Mouse (Mus musculus) testis, postnatal 10 days (tissue): ENCODE data around the gene Hadh.

Experiments
- DNase-seq: peaks from one replicate; pipeline ENCODE4 v3.0.0; 2021; ENCODE audit warnings: low spot score

Hadh gene

DNA sequence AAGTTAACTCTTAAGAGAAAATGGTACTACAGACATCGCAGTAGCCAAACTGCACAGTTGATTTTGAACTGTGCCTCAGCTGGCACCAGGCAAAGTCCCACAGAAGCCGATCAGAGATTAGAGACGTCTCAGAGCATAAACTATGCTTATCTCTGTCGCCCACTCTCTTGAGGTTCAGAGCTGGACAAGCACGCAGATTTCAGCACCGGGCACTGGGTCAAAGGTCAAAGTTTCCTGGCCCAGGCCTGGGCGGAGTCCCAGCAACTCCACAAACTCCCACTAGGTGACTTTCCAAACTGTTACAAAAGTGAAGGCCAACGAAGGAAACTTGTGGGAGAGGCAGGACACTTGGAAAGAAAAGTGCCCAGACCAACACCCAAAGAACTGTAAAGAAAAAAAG lies 744 bp downstream of the Hadh start:
- peak; percentile 79 for DNase-seq

DNA sequence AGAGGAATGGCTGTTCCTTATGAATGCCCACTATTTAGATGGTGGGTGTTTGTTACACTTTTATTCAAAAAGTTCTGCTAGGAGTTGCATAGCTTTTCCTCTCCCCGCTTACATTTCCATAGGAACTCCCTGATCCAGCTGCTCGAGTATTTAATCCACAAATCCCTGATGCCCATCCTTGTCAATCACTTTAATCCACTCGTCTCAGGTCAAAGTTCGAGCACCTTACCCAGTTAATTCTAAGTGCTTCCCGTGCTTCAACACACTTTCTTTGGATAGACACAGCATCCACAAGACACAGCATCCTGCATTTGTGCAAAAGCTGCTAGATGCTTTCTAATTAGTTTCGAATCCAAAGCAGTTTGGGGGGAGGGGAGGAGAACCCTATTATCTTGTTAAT lies 1.5 kb downstream of the Hadh start:
- DNase-seq, result no peak

DNA sequence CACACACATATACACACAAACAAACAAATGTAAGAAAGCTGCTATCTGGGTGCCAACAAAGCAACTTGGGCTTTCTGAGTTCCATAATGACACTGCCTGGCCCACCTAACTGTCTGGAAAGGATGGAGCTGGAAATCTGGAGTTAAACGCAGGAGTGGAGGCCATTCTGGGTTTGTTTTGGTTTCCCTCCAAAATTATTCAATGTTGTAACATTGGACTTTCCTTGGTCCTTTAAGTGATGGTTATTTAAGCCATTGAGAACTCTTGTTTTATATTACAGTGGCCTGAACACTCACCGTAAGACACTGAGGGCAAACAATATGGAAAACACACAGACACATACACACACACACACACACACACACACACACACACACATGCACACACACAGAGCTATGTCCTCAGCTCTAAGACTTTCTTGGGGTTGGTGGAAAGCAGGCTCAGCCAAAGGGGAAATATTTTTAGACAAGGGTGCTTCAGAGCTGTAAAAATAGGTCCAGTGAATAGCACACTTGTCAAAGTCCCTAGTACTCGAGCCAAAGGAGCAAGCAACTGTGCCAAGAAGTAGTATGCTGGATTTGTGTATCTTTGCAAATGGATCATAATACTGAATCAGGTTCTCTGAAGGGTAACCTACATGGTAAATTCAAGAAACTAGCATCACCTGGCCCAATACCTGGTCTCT lies 5.4 kb downstream of the Hadh start:
- no peak for DNase-seq

DNA sequence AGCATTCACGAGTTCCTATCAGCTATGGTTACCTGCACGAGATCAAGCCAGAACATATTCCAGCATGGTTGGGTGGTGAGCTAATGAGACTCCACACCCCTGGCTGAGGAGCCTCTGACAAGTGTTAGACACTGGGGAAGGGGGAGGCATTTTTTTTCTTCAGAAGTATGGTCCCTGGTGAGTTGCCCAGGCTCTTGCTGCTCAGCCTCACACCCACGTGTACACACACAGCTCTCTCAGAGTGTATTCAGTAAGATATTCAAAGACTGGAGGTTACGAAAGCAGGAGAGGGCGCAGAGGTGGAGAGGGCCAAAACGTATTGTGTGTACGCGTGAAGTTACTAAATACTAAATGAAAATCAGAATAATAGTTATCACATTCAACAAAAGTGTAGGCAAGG lies 6.4 kb downstream of the Hadh start:
- no peak for DNase-seq

DNA sequence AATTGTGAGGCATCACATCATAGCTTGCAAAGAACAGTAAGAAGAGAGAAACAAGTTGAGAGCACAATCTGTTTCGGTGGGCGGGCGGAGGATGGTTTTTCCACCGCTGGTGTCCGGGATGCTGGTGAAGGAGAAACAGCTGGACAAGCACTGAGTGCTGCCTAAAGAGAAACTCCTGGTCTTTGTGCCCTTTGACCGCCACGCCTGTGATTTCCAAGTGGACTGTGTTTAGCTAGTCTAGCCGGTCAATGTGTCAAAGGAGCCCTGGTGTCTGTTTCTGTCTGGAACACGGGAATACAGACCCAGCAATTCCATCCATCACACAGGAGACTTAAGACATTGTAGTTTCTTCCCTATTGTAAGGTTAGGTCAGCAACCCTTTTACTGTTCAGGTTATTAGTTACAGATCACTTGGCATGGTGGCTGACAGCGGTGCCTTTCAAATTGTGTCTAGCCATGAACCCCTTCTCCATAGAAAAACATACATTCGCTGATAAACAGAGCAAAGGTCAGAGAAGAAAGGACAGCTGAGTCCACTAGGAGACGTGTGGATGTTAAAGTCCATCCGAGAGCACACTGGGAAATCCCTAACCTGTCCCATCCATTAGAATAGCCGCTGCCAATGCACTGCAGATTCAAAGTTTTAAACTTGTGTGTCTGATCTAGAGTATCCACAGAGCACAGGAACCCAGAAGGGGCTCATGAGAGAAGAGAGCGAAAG lies 8.0 kb downstream of the Hadh start:
- DNase-seq, result no peak

DNA sequence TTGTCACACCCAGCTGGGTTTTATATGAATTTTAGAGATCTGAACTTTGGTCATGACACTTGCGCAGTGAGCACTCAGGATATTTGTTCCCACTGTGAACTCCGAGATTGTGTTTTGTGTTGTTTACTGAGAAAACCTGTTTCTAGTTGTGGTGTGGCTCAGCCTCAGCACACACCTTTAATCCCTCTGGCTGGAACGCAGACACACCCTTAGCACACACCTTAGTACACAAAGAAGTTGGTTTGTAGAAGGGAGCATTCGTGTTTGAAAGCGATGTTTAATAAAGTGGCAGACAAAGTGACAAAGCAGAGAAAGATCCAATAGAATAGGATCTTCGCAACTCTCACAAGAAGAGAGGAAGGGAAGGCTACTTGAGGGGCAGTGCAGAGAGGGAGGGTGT lies 11.5 kb downstream of the Hadh start:
- no peak for DNase-seq

DNA sequence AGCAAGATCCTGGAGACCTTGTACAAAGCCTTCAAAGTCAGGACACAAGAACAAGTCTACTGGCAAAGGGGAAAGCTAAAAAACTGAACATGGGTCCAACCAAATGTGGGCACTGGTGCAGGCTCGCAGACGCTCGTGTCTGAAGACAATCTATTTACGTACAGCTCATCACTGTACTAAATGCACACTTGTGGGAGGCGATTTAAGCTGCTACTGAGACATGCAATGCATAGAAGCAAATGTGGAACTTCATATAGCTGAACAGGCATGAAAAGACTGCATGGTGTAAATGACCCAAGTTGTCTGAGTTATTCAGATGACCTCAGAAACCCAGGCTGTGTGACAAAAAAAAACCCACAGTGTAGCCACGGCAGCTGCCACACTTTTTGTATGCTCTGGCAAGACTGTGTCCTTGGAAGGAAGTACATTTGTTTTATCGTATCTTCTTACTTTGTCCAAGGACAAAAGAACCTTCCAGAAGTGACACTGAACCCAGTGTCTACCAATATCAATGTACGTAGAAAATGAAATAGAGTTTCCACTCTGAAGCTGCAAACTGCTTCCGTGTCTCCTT lies 12.4 kb downstream of the Hadh start:
- DNase-seq, result no peak

DNA sequence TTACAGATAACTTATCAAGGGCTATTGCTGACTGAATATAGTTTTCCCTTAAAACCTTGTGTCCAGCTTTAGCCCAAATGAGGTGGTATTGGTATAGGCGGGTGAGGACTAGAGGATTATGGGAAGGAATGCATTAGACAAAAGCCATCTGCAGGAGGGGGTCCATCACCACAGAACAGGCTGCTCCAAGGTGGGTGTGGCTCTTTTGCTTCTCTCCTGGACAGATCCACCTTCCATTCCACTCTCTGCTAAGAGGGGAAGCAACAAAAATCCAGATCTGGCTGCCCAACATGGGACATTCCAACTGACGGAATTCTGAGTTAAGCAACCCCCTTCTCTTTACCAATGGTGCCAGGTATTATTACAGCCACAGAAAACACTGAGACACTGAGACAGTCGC lies 13.0 kb downstream of the Hadh start:
- no peak for DNase-seq

DNA sequence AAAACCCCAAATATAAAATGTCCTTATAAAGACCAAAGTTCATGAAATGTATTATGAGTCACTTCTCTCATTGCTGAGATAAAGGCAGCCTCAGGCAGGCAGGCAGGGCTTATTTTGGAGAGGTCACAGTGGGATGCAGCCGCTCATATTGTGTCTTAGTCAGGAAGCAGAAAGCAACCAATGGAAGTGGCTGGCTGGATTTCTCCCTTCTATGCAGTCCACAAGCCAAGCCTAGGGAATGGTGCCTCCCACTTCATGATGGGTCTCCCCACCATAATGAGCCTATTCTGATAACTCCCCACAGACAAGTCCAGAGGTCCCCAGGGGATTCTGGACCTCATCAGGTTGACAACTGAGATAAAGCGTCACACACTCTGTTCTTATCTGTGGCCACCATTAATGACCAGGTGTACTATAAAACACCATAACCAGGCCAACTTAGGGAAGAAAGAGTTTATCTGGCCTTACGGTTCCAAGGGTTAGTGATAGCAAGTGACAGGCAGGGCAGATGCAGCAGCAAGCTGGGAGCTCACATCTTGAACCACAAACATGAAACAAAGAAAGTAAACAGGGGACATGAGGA lies 16.4 kb downstream of the Hadh start:
- no peak for DNase-seq

DNA sequence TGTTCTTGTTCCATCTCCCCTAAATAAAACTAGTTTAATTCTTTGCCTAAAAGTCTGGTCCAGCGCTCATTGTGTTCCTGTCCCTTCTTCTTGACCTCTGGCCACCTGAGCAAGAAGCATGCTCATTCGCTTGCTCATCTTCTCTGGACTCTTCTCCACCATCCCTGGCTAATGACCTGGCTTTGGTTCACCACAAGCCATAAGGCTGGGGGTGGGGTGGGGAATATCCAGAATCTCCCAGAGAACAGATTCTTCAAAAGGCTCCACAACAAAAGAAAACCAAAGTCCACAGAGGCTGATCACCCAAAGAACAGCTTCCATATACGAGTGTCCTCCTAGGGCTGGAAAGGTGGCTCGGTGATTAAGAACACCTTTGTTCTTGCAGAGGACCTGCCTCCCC lies 16.9 kb downstream of the Hadh start:
- DNase-seq, result no peak

DNA sequence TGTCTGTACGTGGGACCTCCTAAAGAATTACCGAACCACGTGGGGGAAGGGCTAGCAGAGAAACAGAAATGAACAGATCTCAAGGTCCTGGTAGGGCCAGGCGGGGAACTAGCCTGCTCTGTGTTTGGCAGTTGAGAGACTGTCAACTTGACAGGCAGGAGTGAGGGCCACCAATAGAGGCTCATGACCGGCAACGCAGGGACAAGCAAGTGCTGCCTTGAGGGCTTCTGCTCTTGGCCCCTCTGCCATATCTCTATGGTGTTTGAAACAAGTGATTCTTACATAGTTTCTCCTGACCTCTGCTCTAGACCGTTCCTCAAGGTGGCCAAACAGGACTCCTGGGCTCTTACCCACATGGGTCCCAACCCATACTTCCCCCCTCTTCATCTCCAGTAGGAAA lies 20.3 kb downstream of the Hadh start:
- no peak for DNase-seq

DNA sequence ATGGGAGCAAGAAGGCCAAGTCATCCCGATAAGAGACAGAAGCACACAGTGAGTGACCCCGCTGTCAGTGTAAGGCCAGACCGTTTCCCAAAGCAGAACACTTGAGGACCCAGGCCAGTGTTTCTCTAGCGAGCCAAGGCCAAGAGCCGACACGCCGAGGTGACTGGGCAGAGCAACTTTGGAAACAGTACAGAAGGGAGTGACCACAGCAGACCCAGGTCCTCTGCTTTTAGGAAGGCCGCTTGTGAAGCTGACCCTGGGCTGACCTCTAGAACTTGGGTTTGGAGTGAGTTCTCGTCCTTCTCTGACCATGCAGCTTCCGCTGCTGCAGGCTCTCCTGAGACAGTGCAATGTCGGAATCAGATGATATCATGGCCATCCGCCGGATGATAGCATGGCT lies 20.9 kb downstream of the Hadh start:
- no peak for DNase-seq

DNA sequence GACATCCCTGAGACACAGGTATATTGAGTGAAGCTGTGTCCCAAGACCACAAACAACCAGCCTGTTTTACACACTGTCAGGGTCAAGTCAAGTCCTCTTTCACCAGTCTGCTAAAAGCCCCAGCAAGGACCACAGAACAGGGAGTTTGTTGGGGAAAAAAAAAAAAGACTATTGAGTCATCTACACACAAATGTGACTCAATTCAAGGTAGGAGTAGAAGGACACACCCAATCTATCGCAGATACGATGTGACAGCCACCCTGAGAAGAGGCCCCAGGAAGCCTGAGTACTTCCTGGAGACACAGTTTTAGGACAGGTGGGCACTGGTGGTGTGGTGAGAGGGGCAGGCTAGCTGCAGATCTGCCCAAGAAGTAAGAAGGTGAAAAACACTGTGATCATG lies 21.6 kb downstream of the Hadh start:
- no peak for DNase-seq

DNA sequence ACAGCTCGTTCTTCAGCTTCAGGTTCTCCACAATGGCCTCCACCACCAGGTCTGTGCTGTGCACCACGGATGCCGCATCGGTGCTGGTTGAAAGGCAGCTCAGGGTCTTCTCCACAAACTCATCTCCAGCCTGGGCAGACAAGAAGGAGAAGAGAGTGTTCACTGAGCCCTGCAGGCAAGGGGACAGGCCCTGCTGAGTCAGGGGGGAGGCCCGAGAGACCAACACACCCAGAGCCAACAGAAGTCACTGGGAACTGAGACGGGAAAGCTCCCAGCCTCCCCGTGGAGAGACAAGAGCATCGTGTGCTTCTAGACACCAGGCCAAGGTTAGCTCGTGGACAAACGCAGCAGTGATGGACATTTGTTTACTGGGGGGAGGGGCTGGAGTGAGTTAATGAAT lies 23.5 kb downstream of the Hadh start:
- DNase-seq, result no peak

DNA sequence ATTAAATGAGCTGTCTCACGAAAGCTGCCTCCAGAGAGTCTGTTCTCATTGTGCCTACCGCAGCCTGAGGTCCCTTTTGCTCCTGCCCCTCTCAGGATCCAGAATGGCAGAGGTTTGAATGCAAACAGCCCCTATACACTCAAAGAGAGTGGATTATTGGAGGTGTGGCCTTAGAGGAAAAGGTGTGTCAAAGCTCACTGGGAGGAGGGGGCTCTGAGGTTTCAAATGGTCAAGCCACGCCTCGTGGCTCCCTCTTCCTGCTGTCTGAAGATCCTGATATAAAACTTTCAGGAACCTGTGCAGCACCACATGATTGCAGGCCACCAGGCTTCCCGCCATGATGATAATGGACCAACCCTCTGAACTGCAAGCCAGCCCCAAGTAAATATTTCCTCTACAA lies 24.1 kb downstream of the Hadh start:
- no peak for DNase-seq

DNA sequence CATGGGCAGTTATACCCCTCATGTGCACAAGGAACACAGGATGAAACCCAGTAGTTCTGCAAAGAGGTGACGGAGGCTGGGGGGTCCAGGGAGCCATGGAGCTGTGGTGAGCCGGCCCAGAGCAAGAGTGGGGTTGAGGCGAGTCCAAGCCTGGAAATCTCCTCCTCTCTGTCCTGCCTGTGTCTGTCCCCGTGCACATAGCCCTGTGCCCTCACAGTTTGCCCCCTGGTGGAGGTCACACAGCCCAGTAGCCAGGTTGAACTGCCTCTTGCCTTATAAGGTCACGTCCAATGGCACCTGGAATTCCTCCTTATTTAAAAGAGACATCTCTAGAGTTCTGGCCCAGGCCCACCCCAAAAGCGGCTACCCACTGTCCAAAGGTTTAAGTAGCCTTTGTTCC lies 24.5 kb downstream of the Hadh start:
- DNase-seq, result no peak

DNA sequence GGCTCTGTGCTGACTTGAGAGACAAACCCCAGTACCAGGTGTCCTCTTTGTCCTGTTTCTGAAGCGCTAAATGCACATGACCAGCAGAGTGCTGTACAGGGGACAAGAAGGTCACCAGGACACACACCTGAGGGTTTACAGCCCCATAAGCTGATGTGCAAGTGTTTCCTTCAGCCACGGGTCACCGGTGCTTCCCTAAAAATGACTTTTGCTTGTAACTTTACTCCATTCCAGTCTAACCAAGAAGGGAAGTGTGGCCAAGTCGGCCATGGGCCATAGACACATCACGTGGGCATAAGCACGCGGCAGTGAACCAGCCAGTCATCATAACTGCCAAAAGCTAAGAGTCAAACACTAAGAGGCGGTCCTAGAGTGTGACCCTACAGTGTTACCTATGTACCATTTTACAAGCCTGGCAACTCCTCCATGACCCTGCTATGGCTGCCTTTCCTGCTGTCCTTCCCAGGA lies 25.3 kb downstream of the Hadh start:
- no peak for DNase-seq

DNA sequence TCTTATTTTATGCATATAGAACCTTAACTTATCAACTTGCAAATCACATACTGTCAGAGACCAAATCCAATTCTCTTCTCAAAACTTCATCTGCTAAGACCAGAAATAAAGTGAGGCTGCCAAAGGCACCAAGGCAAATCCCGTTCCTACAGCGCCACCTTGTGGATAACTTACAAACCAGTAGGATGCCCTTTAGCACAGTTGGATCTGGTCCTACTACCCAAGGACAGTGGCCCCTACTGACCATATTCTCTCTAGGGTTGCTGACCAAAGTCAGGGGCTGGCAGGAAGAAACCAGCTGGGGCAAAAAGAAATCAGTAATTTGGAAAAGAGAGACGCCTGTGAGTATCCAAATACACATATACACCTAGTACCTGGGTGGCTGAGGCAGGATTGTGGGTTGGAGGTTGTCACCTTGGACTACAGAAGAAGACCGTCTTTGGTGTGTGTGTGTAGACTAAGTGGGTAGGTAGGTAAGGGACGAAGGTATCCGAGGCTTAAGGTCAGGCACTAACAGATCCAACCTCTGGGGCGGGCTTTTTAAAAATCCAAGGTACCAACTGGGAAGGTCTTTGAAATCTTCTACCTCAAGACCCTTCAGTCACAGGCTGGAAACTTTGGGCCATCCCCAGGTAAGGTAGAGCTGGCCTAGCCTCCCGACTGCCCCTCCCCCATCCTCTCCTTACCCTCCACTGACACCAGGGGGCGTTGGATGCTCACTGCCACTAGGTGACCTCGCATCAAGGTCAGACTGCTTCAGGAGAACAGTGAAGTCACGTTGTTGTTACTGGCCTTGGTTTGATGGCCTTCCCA lies 25.9 kb downstream of the Hadh start:
- DNase-seq, result peak; percentile 86

DNA sequence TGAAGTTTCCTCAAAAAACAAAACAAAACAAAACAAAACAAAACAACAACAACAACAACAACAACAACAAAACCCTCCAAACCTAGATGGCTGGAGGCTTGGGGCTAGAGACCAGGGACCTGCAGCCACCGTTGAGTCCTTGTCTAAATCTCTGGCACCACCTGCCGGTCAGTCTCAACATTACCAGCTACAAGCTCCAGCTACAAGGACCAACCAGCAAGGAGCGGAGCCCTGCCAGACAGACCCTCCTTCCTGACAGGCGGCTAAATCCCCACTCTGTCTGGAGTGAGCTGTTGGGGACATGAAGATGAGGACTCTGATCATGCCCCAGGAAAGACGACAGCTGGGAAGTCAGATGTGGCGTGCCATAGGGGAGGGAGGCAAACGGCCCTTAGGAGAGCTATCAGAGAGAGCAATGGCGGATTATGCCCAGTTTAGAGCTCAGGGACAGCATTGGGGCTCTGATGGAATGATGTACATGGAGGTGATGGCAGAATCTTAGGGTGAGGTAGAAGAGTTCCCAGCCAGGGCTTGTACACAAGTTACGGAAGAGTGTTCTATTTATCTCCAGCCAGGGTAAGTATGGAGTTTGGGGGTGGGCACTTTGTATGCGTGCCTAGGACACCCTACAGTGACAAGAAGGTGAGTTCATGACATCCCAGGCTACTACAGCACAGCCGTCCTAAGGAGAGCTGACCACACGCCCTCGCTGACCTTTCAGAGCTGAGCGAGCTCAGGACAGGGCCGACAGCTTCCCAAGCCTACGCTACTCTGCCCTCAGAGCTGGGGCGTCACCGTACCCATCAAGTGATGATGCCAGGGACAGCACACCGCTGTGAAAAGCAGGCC lies 33.9 kb downstream of the Hadh start:
- peak; percentile 91 for DNase-seq

DNA sequence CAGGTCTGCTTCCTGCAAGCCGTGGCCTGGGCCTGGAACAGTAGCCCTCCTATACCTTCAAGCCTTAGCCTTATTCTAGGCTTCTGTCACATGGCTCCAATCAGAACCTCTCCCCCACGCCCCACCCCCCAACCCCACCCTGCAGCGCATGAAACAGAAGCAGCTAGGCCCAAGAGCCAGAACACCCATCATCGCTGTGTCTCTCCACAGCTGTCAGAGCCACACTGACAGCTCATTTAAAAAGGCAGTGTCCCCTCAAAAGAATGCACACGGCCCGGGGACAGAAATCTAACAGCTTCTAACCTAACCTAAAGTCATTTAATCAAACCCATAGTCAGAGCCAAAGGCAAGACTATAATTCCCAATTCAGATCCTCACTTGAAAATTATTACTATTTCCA lies 34.8 kb downstream of the Hadh start:
- DNase-seq, result no peak

DNA sequence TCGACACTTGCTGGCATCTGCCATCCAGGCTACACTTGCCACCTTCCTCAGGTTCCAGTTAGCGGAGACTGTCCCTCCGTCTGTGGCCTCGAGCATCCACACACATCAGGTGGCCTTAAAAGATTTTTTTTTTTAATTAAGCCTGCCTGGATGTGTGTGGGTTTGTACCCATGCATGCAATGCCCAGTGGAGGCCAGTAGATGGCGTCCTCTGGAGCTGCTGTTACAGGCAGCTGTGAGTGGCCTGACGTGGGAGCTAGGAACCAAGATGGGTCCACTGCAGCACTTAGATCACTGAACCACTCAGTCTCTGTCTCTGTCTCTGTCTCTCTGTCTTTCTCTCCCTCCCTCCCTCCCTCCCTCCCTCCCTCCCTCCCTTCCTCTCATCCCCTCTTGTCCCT lies 43.8 kb downstream of the Hadh start:
- DNase-seq, result no peak
